Mouse (Mus musculus): ENCODE data around the gene Ntm. TPM values are rescaled to one million over a fixed set of nuclear protein-coding genes. Genes with fewer than 3 reads are reported as not detected.
A peak's percentile ranks its signal among the peaks of the same experiment; 100 is the strongest.

The Ntm gene
- polyA plus RNA-seq, 1 experiment from 2014 or later, result 61.4 TPM

DNA sequence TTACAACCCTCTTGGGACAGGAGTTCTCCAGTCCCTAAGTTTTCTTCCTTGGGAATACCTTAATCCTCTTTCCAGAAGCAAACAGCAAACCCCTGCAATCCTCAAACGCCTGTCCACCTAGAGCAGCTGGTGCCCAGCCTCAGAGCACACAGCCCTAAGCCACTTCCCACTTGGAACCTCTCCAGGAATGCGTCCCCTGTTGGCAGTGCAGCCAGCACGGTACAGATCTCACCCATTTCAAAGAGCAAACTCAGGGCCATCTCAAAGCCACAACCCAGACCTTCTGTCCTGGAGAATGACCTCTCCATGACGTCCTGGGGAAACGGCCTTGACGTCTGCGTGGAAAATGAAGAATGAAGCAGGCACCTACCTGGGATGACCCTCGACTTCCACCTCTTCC is 289.0 kb downstream of the Ntm start:
- Histone ChIP-seq H3K4me1 (peaks cover 8% of the 10 kb centered on the region; the same call in 1 of the 2 replicates), H3K27ac (no peak overlapping the region), H3K9me3 (replicated peaks) (no peaks in the 10 kb centered on the region), H3K4me3 (no peak overlapping the region), H3K4me2 (no peak overlapping the region), H3K27me3 (no peaks in the 10 kb centered on the region), H3K36me3 (ENCODE audit: poor library complexity, severe bottlenecking) (no peaks in the 10 kb centered on the region), H3K9ac (no peak overlapping the region)
- no peak for ATAC-seq
- WGBS, result 69% methylated on average over 8 of the region's 8 CpGs

DNA sequence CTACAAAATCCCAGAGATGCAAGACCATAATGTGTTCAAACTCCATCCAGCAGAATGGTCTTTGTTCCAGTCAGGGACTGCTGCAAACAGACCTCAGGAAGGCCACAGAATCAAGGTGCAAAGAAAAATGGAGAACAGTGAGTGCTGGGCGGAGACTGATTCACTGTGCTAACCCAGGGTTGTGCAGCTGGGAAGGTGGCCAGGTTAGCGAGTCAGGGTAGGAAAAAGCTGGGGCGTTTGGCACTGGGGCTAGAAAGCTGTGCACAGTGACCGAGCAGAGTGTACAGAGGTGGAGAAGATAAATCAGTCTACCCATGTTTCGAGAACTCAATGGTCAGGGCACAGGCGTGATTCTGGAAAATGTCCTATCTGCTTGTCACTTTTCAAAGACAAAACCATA is 291.1 kb downstream of the Ntm start:
- Histone ChIP-seq H3K4me2 (no peak overlapping the region), H3K4me1 (peaks cover 8% of the 10 kb centered on the region; the same call in 1 of the 2 replicates), H3K4me3 (no peak overlapping the region), H3K9ac (no peak overlapping the region), H3K27ac (no peak overlapping the region), H3K9me3 (replicated peaks) (no peaks in the 10 kb centered on the region), H3K27me3 (0 out of 2 replicates have a peak, but pooled peaks cover 5% of the 10 kb centered on the region), H3K36me3 (ENCODE audit: poor library complexity, severe bottlenecking) (no peaks in the 10 kb centered on the region)
- no peak for ATAC-seq
- 88% methylated on average over 6 of the region's 6 CpGs for WGBS

DNA sequence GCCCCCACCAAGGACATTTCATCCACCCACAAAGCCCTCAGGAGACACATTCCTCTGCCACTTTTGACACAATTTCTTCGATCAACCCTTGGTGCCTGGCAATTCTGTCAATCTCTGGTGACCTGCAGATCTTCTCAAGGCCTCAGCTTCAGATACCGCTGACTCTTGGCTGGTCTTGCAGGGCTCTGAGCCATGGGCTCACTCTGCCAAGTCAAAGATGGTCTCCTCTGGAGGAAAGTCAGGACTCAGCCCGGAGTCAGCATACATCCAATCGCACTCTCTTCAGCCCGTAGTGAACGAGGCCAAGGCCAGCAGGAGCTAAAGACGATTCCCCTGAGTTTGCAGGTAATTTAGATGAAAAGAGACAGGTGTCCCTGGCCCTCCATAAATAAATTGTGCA is 299.7 kb downstream of the Ntm start:
- Histone ChIP-seq H3K27me3 (peaks cover 23% of the 10 kb centered on the region), H3K4me2 (no peak overlapping the region), H3K4me1 (peaks cover 12% of the 10 kb centered on the region), H3K9me3 (replicated peaks) (no peaks in the 10 kb centered on the region), H3K36me3 (ENCODE audit: poor library complexity, severe bottlenecking) (no peaks in the 10 kb centered on the region), H3K27ac (no peak overlapping the region), H3K4me3 (no peak overlapping the region), H3K9ac (no peak overlapping the region)
- WGBS, result 87% methylated on average over 7 of the region's 7 CpGs
- no peak for ATAC-seq

DNA sequence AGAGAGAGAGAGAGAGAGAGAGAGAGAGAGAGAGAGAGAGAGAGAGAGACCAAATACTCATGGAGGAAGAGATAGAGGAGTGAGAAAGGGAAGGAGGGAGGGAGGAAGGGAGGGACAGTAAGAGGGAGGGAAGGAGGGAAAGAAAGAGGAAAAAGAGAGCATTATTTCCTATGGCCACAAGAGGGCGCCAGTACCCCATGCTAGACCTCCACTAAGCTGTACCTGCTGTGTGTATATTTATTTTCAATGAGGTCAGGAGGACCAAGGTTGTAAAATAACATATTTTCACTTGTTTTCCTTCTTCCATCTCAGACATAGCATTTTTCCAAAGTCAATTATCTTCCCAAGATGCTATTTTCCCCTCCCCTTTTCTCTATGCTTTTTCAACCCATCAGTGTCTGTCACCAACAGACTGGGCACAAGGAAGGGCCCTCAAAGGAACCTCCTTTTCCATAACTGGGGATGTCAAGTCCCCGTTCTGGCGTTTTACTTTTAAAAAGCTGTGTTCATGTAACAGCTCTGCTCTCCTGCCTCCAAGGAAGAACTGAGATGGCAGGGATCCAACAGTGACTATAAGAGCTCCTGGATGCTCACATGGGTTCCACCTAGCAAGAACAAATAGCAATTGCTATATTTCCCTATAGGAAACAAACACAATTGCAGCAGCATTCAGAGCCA is 301.3 kb downstream of the Ntm start:
- 10% methylated on average over 3 of the region's 3 CpGs for WGBS
- Histone ChIP-seq H3K4me1 (peaks cover 23% of the 10 kb centered on the region), H3K4me3 (no peak overlapping the region), H3K36me3 (ENCODE audit: poor library complexity, severe bottlenecking) (no peaks in the 10 kb centered on the region), H3K4me2 (no peak overlapping the region), H3K27me3 (peaks cover 18% of the 10 kb centered on the region), H3K27ac (no peak overlapping the region), H3K9ac (no peak overlapping the region), H3K9me3 (replicated peaks) (no peaks in the 10 kb centered on the region)
- peak; percentile 60 for ATAC-seq

DNA sequence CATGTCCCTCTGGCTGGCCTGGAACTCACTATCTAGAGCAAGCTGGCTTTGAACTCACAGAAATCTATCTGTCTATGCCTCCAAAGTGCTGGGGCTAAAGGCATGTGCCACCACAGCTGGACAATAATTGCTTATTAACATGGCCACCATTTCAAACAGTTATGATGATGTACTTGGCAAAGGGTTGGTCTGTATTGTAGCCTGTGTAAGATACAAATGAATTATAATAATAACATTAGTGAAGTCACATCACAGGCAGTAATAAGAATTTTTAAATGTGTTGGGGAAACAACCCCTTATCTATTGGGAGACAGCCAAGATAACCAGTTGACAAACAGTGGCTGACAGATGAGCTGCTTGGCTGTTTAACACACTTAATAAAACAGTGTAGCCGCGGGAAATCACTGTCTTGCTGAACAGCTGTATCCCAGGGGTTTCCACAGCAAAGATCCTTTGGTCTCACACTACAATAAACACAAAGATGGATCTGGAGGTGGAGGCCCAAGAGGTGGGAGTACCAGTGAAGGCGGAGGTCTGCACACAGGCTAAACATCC is 302.8 kb downstream of the Ntm start:
- no peaks in the 10 kb centered on the region for H3K36me3 ChIP-seq (ENCODE audit: poor library complexity, severe bottlenecking)
- H3K9me3 ChIP-seq (replicated peaks), result no peaks in the 10 kb centered on the region
- no peak overlapping the region for H3K4me3 ChIP-seq
- WGBS, result 70% methylated on average over 3 of the region's 3 CpGs
- H3K27ac ChIP-seq, result no peak overlapping the region
- peaks cover 18% of the 10 kb centered on the region for H3K27me3 ChIP-seq
- no peak for ATAC-seq
- H3K4me1 ChIP-seq, result peaks cover 23% of the 10 kb centered on the region
- no peak overlapping the region for H3K4me2 ChIP-seq
- H3K9ac ChIP-seq, result no peak overlapping the region

DNA sequence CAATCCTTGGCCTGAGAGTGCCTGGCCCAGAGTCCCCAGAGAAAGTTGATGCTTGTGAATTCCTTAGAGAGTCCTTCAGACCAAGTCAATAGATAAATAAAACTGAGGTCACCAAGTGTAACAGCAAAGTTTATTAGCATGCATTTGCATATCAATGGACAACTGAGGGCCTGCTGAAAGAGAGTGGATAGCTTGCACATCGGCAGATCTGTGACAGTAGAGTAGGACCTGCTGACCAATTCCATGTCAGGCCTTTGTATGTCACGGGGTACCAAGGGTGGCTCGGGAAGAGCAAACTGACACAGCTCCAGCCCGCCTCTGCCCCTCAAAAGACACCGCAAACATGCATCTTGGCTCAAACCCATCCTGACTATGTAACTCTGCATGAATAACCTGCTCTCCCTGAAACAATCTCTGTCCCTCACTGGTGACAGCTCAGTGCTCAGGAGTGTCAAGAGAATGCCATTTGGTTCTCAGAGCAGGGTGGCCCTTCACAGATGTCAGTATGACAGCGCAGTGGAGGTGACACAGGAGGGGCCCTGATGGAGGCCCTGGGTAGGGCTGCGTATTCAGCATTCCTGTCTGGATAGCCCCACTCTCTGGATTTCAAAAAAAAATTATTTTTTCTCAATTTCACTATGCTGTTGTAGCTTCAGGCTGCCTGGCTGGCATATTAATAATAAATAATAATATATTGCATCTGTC is 305.0 kb downstream of the Ntm start:
- Histone ChIP-seq H3K4me1 (peaks cover 23% of the 10 kb centered on the region), H3K27ac (peak overlapping the region; percentile 31; the same call in 1 of the 2 replicates), H3K27me3 (peaks cover 12% of the 10 kb centered on the region; the same call in 1 of the 2 replicates), H3K9ac (no peak overlapping the region), H3K4me2 (no peak overlapping the region; the same call in 1 of the 2 replicates), H3K9me3 (replicated peaks) (no peaks in the 10 kb centered on the region), H3K36me3 (ENCODE audit: poor library complexity, severe bottlenecking) (no peaks in the 10 kb centered on the region), H3K4me3 (no peak overlapping the region)
- ATAC-seq, result no peak
- WGBS, result 41% methylated on average over 7 of the region's 7 CpGs

DNA sequence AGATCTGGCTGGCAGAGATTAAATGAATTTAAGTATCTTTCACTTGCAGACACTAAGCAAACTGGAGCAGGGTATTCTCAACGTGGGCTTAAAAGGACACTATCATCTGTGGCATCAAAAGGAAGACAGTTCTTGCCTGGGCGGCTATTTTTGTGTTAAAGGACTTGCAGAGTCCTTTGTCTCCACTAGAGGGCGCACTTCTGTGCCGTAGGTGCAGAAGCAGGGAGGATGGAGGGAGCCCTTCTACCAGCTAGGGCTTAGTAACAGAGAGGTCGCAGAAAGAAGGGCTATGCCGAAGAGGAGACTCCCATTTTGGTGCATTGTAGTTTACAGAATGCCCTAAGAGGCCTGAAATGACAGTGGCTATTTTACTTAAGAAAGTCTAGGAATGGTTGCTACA is 308.1 kb downstream of the Ntm start:
- no peak overlapping the region for H3K27ac ChIP-seq
- H3K4me3 ChIP-seq, result no peak overlapping the region
- no peak for ATAC-seq
- H3K9me3 ChIP-seq (replicated peaks), result no peaks in the 10 kb centered on the region
- no peak overlapping the region for H3K9ac ChIP-seq
- peaks cover 20% of the 10 kb centered on the region for H3K4me1 ChIP-seq
- no peaks in the 10 kb centered on the region for H3K36me3 ChIP-seq (ENCODE audit: poor library complexity, severe bottlenecking)
- no peak overlapping the region for H3K4me2 ChIP-seq
- 0 out of 2 replicates have a peak, but pooled peaks cover 4% of the 10 kb centered on the region for H3K27me3 ChIP-seq
- WGBS, result 20% methylated on average over 6 of the region's 6 CpGs

DNA sequence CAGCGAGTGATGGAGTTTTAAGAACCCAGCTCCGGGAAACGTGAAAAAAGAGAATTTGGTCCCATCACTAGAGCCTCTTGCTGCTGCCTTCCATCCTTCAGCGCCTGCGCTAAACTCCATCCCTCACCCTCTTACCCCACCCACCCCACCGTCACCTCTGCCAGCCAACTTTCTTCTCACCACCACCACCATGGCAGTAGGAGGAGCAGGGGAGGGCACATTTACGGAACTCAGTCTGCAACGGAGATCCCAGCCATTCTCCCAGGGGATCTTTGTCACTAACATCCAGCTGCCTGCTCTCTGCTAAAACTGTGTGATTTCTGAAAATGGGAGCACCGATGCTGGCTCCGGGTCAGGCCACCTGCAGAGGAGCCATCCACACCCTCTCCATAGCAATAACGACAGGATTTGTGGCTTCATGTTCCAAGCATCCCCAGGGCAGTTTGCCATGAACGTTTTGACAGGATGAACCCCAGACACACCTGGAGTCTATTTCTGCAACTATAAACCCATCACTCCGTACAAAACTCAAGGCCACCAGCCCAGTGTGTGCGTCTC is 309.2 kb downstream of the Ntm start:
- Histone ChIP-seq H3K27me3 (0 out of 2 replicates have a peak, but pooled peaks cover 4% of the 10 kb centered on the region), H3K36me3 (ENCODE audit: poor library complexity, severe bottlenecking) (no peaks in the 10 kb centered on the region), H3K4me2 (no peak overlapping the region), H3K9me3 (replicated peaks) (no peaks in the 10 kb centered on the region), H3K4me3 (no peak overlapping the region), H3K9ac (no peak overlapping the region), H3K4me1 (peaks cover 15% of the 10 kb centered on the region), H3K27ac (no peak overlapping the region)
- 76% methylated on average over 14 of the region's 14 CpGs for WGBS
- ATAC-seq, result no peak

DNA sequence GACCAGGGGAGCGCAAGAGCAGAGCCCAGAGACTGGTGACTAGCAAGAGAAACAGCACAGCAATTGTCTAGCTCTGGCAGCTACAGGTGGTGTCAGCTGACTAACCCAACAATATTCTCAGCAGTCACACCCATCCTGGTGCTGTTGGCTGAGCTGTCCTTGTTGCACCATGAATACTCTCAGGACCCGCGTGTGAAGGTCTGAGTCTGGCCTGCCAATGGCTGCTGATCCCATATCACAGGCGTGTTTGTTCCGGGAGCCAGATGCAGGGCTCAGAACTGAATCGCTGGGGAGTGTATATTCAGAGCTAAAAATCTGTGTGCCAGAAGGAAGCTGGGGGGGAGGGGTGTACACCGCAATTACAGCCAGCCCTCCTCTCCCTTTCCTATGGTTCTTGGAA is 310.1 kb downstream of the Ntm start:
- Histone ChIP-seq H3K4me1 (peaks cover 6% of the 10 kb centered on the region), H3K27ac (no peak overlapping the region), H3K36me3 (ENCODE audit: poor library complexity, severe bottlenecking) (no peaks in the 10 kb centered on the region), H3K27me3 (0 out of 2 replicates have a peak, but pooled peaks cover 4% of the 10 kb centered on the region), H3K9ac (no peak overlapping the region), H3K4me3 (no peak overlapping the region), H3K9me3 (replicated peaks) (no peaks in the 10 kb centered on the region), H3K4me2 (no peak overlapping the region)
- no peak for ATAC-seq
- 83% methylated on average over 7 of the region's 7 CpGs for WGBS

DNA sequence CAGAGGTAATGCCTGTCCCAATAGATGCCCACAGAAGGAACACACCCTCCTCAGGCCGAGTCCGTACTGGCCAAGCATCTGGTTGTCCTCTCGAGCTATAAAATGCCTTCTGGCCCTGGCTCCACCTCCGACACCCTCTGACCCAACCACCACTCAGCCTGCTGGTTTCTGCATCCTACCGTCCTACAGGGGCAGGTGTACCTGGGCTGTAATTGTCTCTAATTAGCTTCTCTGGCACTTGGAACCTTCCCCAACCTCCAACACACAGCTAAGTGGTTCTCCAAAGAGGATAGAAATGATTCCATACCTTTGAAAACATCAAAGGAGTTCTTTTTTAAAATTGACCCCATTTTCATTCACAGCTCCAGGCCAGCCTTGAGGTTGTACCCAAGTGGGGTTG is 311.1 kb downstream of the Ntm start:
- Histone ChIP-seq H3K9me3 (replicated peaks) (no peaks in the 10 kb centered on the region), H3K27me3 (0 out of 2 replicates have a peak, but pooled peaks cover 4% of the 10 kb centered on the region), H3K9ac (no peak overlapping the region), H3K36me3 (ENCODE audit: poor library complexity, severe bottlenecking) (no peaks in the 10 kb centered on the region), H3K4me3 (no peak overlapping the region), H3K4me1 (no peaks in the 10 kb centered on the region), H3K4me2 (no peak overlapping the region), H3K27ac (no peak overlapping the region)
- ATAC-seq, result no peak
- 80% methylated on average over 5 of the region's 5 CpGs for WGBS

DNA sequence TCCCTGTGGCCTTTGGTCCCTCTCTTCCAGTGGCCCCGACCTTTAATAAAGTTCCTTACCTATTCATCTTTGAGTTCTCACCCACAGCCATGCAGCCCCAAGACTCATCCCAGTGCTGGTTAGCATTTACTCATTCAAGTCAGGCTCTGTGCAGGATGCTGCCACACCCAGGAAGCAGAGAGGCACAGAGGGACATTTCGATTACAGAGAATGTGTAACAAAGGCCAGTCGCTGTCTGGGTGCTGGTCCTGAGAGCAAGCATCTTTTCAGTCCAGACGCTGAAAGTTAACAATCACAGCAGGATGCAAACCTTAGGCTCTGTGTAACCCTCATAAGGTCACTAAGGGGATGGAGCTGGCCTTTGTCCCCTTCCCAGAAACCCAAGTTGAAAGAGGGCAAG is 311.7 kb downstream of the Ntm start:
- Histone ChIP-seq H3K27ac (no peak overlapping the region), H3K9me3 (replicated peaks) (no peaks in the 10 kb centered on the region), H3K36me3 (ENCODE audit: poor library complexity, severe bottlenecking) (no peaks in the 10 kb centered on the region), H3K4me2 (no peak overlapping the region), H3K4me1 (no peaks in the 10 kb centered on the region), H3K27me3 (0 out of 2 replicates have a peak, but pooled peaks cover 4% of the 10 kb centered on the region), H3K9ac (no peak overlapping the region), H3K4me3 (no peak overlapping the region)
- WGBS, result 61% methylated on average over 4 of the region's 4 CpGs
- peak; percentile 1; the same call in 1 of the 2 replicates for ATAC-seq

DNA sequence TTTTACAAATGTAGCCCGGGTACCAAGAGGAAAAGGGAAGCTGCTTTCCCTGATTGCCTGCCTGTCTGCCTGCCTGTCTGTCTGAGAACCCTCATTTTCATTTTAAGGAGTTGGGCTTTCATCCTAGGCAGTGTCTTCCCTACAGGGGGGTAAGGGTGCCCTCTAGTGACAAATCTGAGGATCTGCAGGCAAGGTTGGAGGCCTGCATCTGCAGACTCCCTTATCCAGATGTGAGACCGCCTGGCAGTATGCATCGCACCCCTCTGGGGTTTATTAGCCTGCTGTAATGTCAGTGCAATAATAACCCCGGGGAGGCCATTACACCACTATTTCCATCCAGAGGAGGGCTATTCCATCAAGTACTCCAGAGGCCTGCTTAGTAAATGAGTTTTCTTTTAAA is 312.3 kb downstream of the Ntm start:
- Histone ChIP-seq H3K9ac (no peak overlapping the region), H3K4me1 (peaks cover 4% of the 10 kb centered on the region; the same call in 1 of the 2 replicates), H3K4me3 (no peak overlapping the region), H3K27me3 (0 out of 2 replicates have a peak, but pooled peaks cover 4% of the 10 kb centered on the region), H3K27ac (no peak overlapping the region), H3K4me2 (no peak overlapping the region), H3K9me3 (replicated peaks) (no peaks in the 10 kb centered on the region), H3K36me3 (ENCODE audit: poor library complexity, severe bottlenecking) (no peaks in the 10 kb centered on the region)
- peak; percentile 42; the same call in 1 of the 2 replicates for ATAC-seq
- WGBS, result 31% methylated on average over 4 of the region's 4 CpGs
